In genomic region chrX:122396781-122397581, GRCm38 (mm10) we compare ENCODE assay signal across 8 mouse cellular contexts. TPM values are rescaled to one million over a fixed set of nuclear protein-coding genes. Genes with fewer than 3 reads are reported as not detected.
DNase-seq lines count a peak whose midpoint lies in the region; ATAC-seq and TF ChIP-seq lines count a peak whose summit lies in the region.

Gene Nap1l3, minus strand, starts transcription at chrX:122397401.

- DNase-seq in 3134 (ENCODE audit: extremely low read depth, insufficient read length, low spot score), result peak; percentile 86
- peak; percentile 63 to 69 for DNase-seq in heart, adult 2 months
- DNase-seq in kidney, adult 18-20 months, result peak; percentile 74
- peak; percentile 56 for DNase-seq in left cerebral cortex, postnatal 4 days
- DNase-seq in midbrain, embryonic 10.5 days (ENCODE audit: low spot score), result peak; percentile 73
- peak; percentile 36 for DNase-seq in skeletal muscle tissue, adult 2 months (ENCODE audit: low read depth, low spot score)

- no peaks in the 10 kb centered on the region for H3K4me1 ChIP-seq in bone marrow macrophage, adult 2 months (ENCODE audit: control insufficient read depth, insufficient read depth, low read length)
- H3K4me1 ChIP-seq in embryonic facial prominence, embryonic 15.5 days, result no peaks in the 10 kb centered on the region
- H3K4me1 ChIP-seq in heart, adult 2 months (ENCODE audit: control insufficient read depth, insufficient read depth, low read length), result no peaks in the 10 kb centered on the region
- no peaks in the 10 kb centered on the region for H3K4me1 ChIP-seq in midbrain, embryonic 10.5 days

- no peak within 1 kb of the TSS for H3K27ac ChIP-seq in bone marrow macrophage, adult 2 months (ENCODE audit: insufficient read depth, low read depth, low read length)
- H3K27ac ChIP-seq in embryonic facial prominence, embryonic 15.5 days (replicated peaks), result no peak within 1 kb of the TSS
- H3K27ac ChIP-seq in heart, adult 2 months, result peak within 1 kb of the TSS; percentile 31; the same call in 1 of the 2 replicates
- peak within 1 kb of the TSS; percentile 79 for H3K27ac ChIP-seq in midbrain, embryonic 10.5 days (replicated peaks)

- H3K4me3 ChIP-seq in bone marrow macrophage, adult 2 months (ENCODE audit: insufficient read depth, low read length), result peak within 1 kb of the TSS; percentile 51
- H3K4me3 ChIP-seq in embryonic facial prominence, embryonic 15.5 days (replicated peaks), result peak within 1 kb of the TSS; percentile 57
- peak within 1 kb of the TSS; percentile 35 for H3K4me3 ChIP-seq in heart, adult 2 months
- peak within 1 kb of the TSS; percentile 61 for H3K4me3 ChIP-seq in midbrain, embryonic 10.5 days

- no peaks in the 10 kb centered on the region for H3K36me3 ChIP-seq in embryonic facial prominence, embryonic 15.5 days
- no peaks in the 10 kb centered on the region for H3K36me3 ChIP-seq in heart, adult 2 months (ENCODE audit: control insufficient read depth, insufficient read depth, low read length)
- no peaks in the 10 kb centered on the region for H3K36me3 ChIP-seq in midbrain, embryonic 10.5 days

- no peaks in the 10 kb centered on the region for H3K9me3 ChIP-seq in embryonic facial prominence, embryonic 15.5 days (replicated peaks)
- H3K9me3 ChIP-seq in midbrain, embryonic 10.5 days (replicated peaks), result no peaks in the 10 kb centered on the region

- H3K4me2 ChIP-seq in embryonic facial prominence, embryonic 15.5 days (replicated peaks), result peak within 1 kb of the TSS; percentile 52

- ATAC-seq in embryonic facial prominence, embryonic 15.5 days (ENCODE audit: insufficient number of reproducible peaks, low FRiP score, low TSS enrichment, low read depth), result peak; percentile 90

- WGBS in embryonic facial prominence, embryonic 15.5 days, result 5% methylated on average over 37 of the region's 39 CpGs
- WGBS in heart, adult 2 months, result 8% methylated on average over 39 of the region's 39 CpGs
- 5% methylated on average over 39 of the region's 39 CpGs for WGBS in midbrain, embryonic 10.5 days

- intact Hi-C loops in heart, adult 2 months (cut with DNase I), result no loop called here
- intact Hi-C loops in left cerebral cortex, postnatal 4 days (cut with DNase I), result no loop called here

- TF ChIP-seq EP300 in heart, adult 2 months (IDR thresholded peaks at IDR 0.05; ENCODE audit: insufficient read depth, low read depth, low read length), result no peak

- TF ChIP-seq POLR2A in bone marrow macrophage, adult 2 months (IDR thresholded peaks at IDR 0.05; ENCODE audit: borderline replicate concordance, low read depth, low read length), result no peak
- 0 out of 2 replicates have a peak, but pooled peaks have one; percentile 16 for TF ChIP-seq POLR2A in heart, adult 2 months (IDR thresholded peaks at IDR 0.05; ENCODE audit: insufficient read depth, low read depth, low read length)

- no peaks in the 10 kb centered on the region for H3K79me2 ChIP-seq in heart, adult 2 months (replicated peaks; ENCODE audit: control insufficient read depth, insufficient read depth, low read length)

- no peaks in the 10 kb centered on the region for H3K27me3 ChIP-seq in embryonic facial prominence, embryonic 15.5 days
- H3K27me3 ChIP-seq in heart, adult 2 months (ENCODE audit: control insufficient read depth, insufficient read depth, low read length), result no peaks in the 10 kb centered on the region
- H3K27me3 ChIP-seq in midbrain, embryonic 10.5 days (ENCODE audit: low read depth, poor library complexity, severe bottlenecking), result no peaks in the 10 kb centered on the region

- TF ChIP-seq CTCF in bone marrow macrophage, adult 2 months (IDR thresholded peaks at IDR 0.05; ENCODE audit: low read depth, low read length), result no peak
- no peak for TF ChIP-seq CTCF in heart, adult 2 months (IDR thresholded peaks at IDR 0.05)

- H3K9ac ChIP-seq in embryonic facial prominence, embryonic 15.5 days, result peak within 1 kb of the TSS; percentile 31; the same call in 1 of the 2 replicates
- H3K9ac ChIP-seq in heart, adult 2 months (ENCODE audit: low read depth, low read length), result peak within 1 kb of the TSS; percentile 71

RNA-seq across cellular contexts. Expression of gene Nap1l3, which starts in this region (rescaled TPM):
- polyA plus RNA-seq in bone marrow macrophage, adult 2 months (2012; ENCODE audit: insufficient read depth, insufficient read length, missing spikeins), result not detected in 2 replicates
- 4.0 and 4.4 TPM in 2 replicates for polyA plus RNA-seq in embryonic facial prominence, embryonic 15.5 days (2015; fragmentation: Nextera tagmentation; extraction: Ambion mirVana)
- 1 to 10 TPM in 1 of 2 experiments, under 1 TPM in 1; 0.99 to 1.5 TPM for total RNA-seq in heart, adult 2 months (2021)
- 0.44 and 0.55 TPM in 2 replicates for polyA plus RNA-seq in heart, adult 2 months (2012; rRNA removed)
- 10 to 100 TPM; 42.8 to 43.6 TPM for total RNA-seq in left cerebral cortex, postnatal 4 days (2021)
- 5.2 and 7.4 TPM in 2 replicates for polyA plus RNA-seq in midbrain, embryonic 10.5 days (2016; fragmentation: Nextera tagmentation; extraction: Ambion mirVana)

Comparison
In these comparisons a context has a peak if more than half of its experiments do, and no peak if none do; other contexts are left out.
1. RNA of gene Nap1l3 (total RNA-seq): 42.8 to 43.6 TPM in left cerebral cortex, postnatal 4 days; 0.99 to 1.5 TPM in heart, adult 2 months; every median in the first group is over 10 times any median in the second.
2. DNase-seq: peak in every context shown above with its lines; median percentile 86 in 3134; 74 in kidney, adult 18-20 months; 73 in midbrain, embryonic 10.5 days; 66 in heart, adult 2 months; 56 in left cerebral cortex, postnatal 4 days; 36 in skeletal muscle tissue, adult 2 months.
3. H3K27ac ChIP-seq: peak in heart, adult 2 months (single experiment) and midbrain, embryonic 10.5 days (single experiment); none in bone marrow macrophage, adult 2 months (single experiment) and embryonic facial prominence, embryonic 15.5 days (single experiment).
4. Peak in every context shown above with its lines, with median percentiles within 50 percentile points of each other: H3K4me3 ChIP-seq.